9 mouse cellular contexts compared by ENCODE assay signal in genomic region chr3:100189444-100189843, GRCm38 (mm10). TPM values are rescaled to one million over a fixed set of nuclear protein-coding genes. Genes with fewer than 3 reads are reported as not detected.
DNase-seq lines count a peak whose midpoint lies in the region; ATAC-seq and TF ChIP-seq lines count a peak whose summit lies in the region.
"Had no signal": no experiment of that assay in that cellular context is flagged by ENCODE, and none has a peak within 500 bp of the region (broad histone marks: within the 10 kb centered on the region; RNA-seq: fewer than 3 reads in every experiment).

No protein-coding gene starts in this region.

- ATAC-seq in forebrain, embryonic 11.5 days (replicated peaks; ENCODE audit: low FRiP score), result peak; percentile 63; the same call in 1 of the 2 replicates
- ATAC-seq in hindbrain, postnatal 0 days, result peak; percentile 92
- ATAC-seq in megakaryocyte-erythroid progenitor cell, adult 5-6 weeks (replicated peaks; ENCODE audit: low FRiP score, low TSS enrichment, poor library complexity, severe bottlenecking), result peak; percentile 53; the same call in 1 of the 2 replicates

- DNase-seq in adrenal gland, adult (ENCODE audit: inconsistent age in 2 of 2, low spot score in 1 of 2), result peak; percentile 29 to 87
- no peak for DNase-seq in adrenal gland, adult 8-10 months
- peak; percentile 54 for DNase-seq in c-Kit-negative CD71-positive TER-119-positive erythroid progenitor cells, embryonic 14.5 days (ENCODE audit: low read depth, low spot score)
- peak; percentile 63 for DNase-seq in forebrain, embryonic 11.5 days (ENCODE audit: low spot score)
- DNase-seq in hindbrain, postnatal 0 days (ENCODE audit: low spot score), result peak; percentile 92
- peak; percentile 64 for DNase-seq in left cerebral cortex, adult 11 months (ENCODE audit: low spot score)
- DNase-seq in spleen, postnatal 10 days (ENCODE audit: low spot score in 2 of 2), result peak; percentile 15 to 44

- H3K27ac ChIP-seq in forebrain, embryonic 11.5 days (ENCODE audit: low read depth, low read length), result no peak overlapping the region
- no peak overlapping the region for H3K27ac ChIP-seq in hindbrain, postnatal 0 days
- H3K27ac ChIP-seq: lung, embryonic 15.5 days had no signal

- H3K9ac ChIP-seq in forebrain, embryonic 11.5 days (ENCODE audit: low read length), result no peak overlapping the region
- H3K9ac ChIP-seq in hindbrain, postnatal 0 days (replicated peaks; ENCODE audit: low read length), result no peak overlapping the region
- H3K9ac ChIP-seq: lung, embryonic 15.5 days had no signal

- no peak overlapping the region for H3K4me3 ChIP-seq in forebrain, embryonic 11.5 days (ENCODE audit: low read depth, low read length)
- H3K4me3 ChIP-seq in hindbrain, postnatal 0 days (ENCODE audit: low read length), result no peak overlapping the region
- H3K4me3 ChIP-seq: lung, embryonic 15.5 days had no signal

- TF ChIP-seq CTCF in hindbrain, postnatal 0 days (IDR thresholded peaks at IDR 0.05; ENCODE audit: low read depth), result peak; percentile 84

- no peaks in the 10 kb centered on the region for H3K4me1 ChIP-seq in forebrain, embryonic 11.5 days (replicated peaks; ENCODE audit: control insufficient read depth, insufficient read depth, low read length)
- no peaks in the 10 kb centered on the region for H3K4me1 ChIP-seq in hindbrain, postnatal 0 days (ENCODE audit: insufficient read depth, low read length)
- H3K4me1 ChIP-seq: lung, embryonic 15.5 days had no signal

- H3K9me3 ChIP-seq in forebrain, embryonic 11.5 days (ENCODE audit: control insufficient read depth, low read length), result no peaks in the 10 kb centered on the region
- H3K9me3 ChIP-seq in hindbrain, postnatal 0 days (ENCODE audit: low read length), result no peaks in the 10 kb centered on the region
- H3K9me3 ChIP-seq: lung, embryonic 15.5 days had no signal

- WGBS in forebrain, embryonic 11.5 days, result 44% methylated on average over 1 of the region's 1 CpGs
- WGBS in hindbrain, postnatal 0 days, result 31% methylated on average over 1 of the region's 1 CpGs

- H3K4me2 ChIP-seq in forebrain, embryonic 11.5 days (ENCODE audit: low read depth, low read length, severe bottlenecking), result no peak overlapping the region
- H3K4me2 ChIP-seq in hindbrain, postnatal 0 days (ENCODE audit: low read depth, low read length), result no peak overlapping the region
- H3K4me2 ChIP-seq: lung, embryonic 15.5 days had no signal

- H3K27me3 ChIP-seq in forebrain, embryonic 11.5 days (ENCODE audit: control insufficient read depth, insufficient read depth, low read length), result no peaks in the 10 kb centered on the region
- no peaks in the 10 kb centered on the region for H3K27me3 ChIP-seq in hindbrain, postnatal 0 days (ENCODE audit: insufficient read depth, low read length)
- H3K27me3 ChIP-seq: lung, embryonic 15.5 days had no signal

- no peaks in the 10 kb centered on the region for H3K36me3 ChIP-seq in forebrain, embryonic 11.5 days (ENCODE audit: control insufficient read depth, insufficient read depth, low read length)
- H3K36me3 ChIP-seq in hindbrain, postnatal 0 days (ENCODE audit: insufficient read depth, low read length), result peaks cover 23% of the 10 kb centered on the region

RNA-seq across cellular contexts. Expression of gene Wdr3, which starts 27.2 kb away (rescaled TPM):
- total RNA-seq in adrenal gland, adult 8-10 months (2022), result 10 to 100 TPM; 23.8 to 35.2 (median 29.3) TPM
- 61.4 and 64.3 TPM in 2 replicates for polyA plus RNA-seq in forebrain, embryonic 11.5 days (2014; fragmentation: Nextera tagmentation; extraction: Ambion mirVana)
- 12.4 and 16.0 TPM in 2 replicates for total RNA-seq in hindbrain, postnatal 0 days (2014; rRNA removed)
- 22.1 and 22.5 TPM in 2 replicates for polyA plus RNA-seq in hindbrain, postnatal 0 days (2015; fragmentation: Nextera tagmentation; extraction: Ambion mirVana)
- total RNA-seq in megakaryocyte-erythroid progenitor cell, adult 5-6 weeks (2014; fragmentation: Nextera tagmentation), result 45.7 and 73.8 TPM in 2 replicates
- 142 and 162 TPM in 2 replicates for total RNA-seq in megakaryocyte-erythroid progenitor cell, adult 5-6 weeks (2017)

RNA-seq across cellular contexts. Expression of gene Gdap2, which starts 27.3 kb away (rescaled TPM):
- 10 to 100 TPM; 14.9 to 25.1 (median 17.1) TPM for total RNA-seq in adrenal gland, adult 8-10 months (2022)
- 32.2 and 33.1 TPM in 2 replicates for polyA plus RNA-seq in forebrain, embryonic 11.5 days (2014; fragmentation: Nextera tagmentation; extraction: Ambion mirVana)
- 31.7 and 36.4 TPM in 2 replicates for total RNA-seq in hindbrain, postnatal 0 days (2014; rRNA removed)
- 28.2 and 29.9 TPM in 2 replicates for polyA plus RNA-seq in hindbrain, postnatal 0 days (2015; fragmentation: Nextera tagmentation; extraction: Ambion mirVana)
- 12.5 and 17.8 TPM in 2 replicates for total RNA-seq in megakaryocyte-erythroid progenitor cell, adult 5-6 weeks (2014; fragmentation: Nextera tagmentation)
- 17.7 and 30.9 TPM in 2 replicates for total RNA-seq in megakaryocyte-erythroid progenitor cell, adult 5-6 weeks (2017)
